Mouse (Mus musculus) hindbrain, embryonic 13.5 days (tissue): ENCODE measurements at regions not wholly inside any gene's neighbourhood (a gene's known extent, or its start where the extent isn't known, plus 50 kb on each side); places are given as distances from the start of the nearest gene placed in this dataset.

ENCODE experiments used
- ATAC-seq: fragments of 200-750 bp; cut with Nextera tagmentation; 2 replicates; pipeline ENCODE4 v1.8.0; 2017; ENCODE audit warnings: moderate TSS enrichment; ENCODE audit not compliant: low FRiP score
- H3K27ac ChIP-seq: fragments of 300-500 bp; sonication (generic); 2 replicates; pipeline ENCODE4 v1.5.1; 2015; ENCODE audit warnings: inconsistent platforms, mild to moderate bottlenecking, moderate library complexity
- H3K27me3 ChIP-seq: fragments of 300-500 bp; sonication (generic); 2 replicates; pipeline ENCODE4 v1.6.1; 2015; ENCODE audit warnings: mild to moderate bottlenecking, inconsistent platforms
- H3K36me3 ChIP-seq: fragments of 300-500 bp; sonication (generic); 2 replicates; pipeline ENCODE4 v1.6.1; 2015; ENCODE audit warnings: mild to moderate bottlenecking, inconsistent platforms
- H3K4me1 ChIP-seq: fragments of 300-500 bp; sonication (generic); replicated peaks from 2 replicates; pipeline ENCODE4 v1.6.1; 2015; ENCODE audit warnings: inconsistent platforms
- H3K4me2 ChIP-seq: fragments of 300-500 bp; sonication (generic); 2 replicates; pipeline ENCODE4 v1.6.1; 2015; ENCODE audit warnings: inconsistent platforms, mild to moderate bottlenecking, moderate library complexity
- H3K4me3 ChIP-seq: fragments of 300-500 bp; sonication (generic); 2 replicates; pipeline ENCODE4 v1.5.1; 2015; ENCODE audit warnings: mild to moderate bottlenecking, inconsistent platforms
- H3K9ac ChIP-seq: fragments of 300-500 bp; sonication (generic); 2 replicates; pipeline ENCODE4 v1.6.1; 2015; ENCODE audit warnings: mild to moderate bottlenecking, inconsistent platforms
- H3K9me3 ChIP-seq: fragments of 300-500 bp; sonication (generic); 2 replicates; pipeline ENCODE4 v1.6.1; 2016; ENCODE audit warnings: inconsistent platforms
- WGBS: fragments of 180-500 bp; shearing (Covaris S2); methylation state at CpG from one replicate; pipeline ENCODE4 v1.1.7; 2015; 5-methylcytosine and 5-hydroxymethylcytosine counted together

GRCm38 (mm10) chr12:58901931-58902330, 109.9 kb downstream of the Sec23a start:
- ATAC-seq = no peak
- H3K4me3 ChIP-seq = no peak overlapping the region
- no peak overlapping the region for H3K27ac ChIP-seq
- H3K9me3 ChIP-seq = no peaks in the 10 kb centered on the region
- no peak overlapping the region for H3K4me2 ChIP-seq
- no peaks in the 10 kb centered on the region for H3K4me1 ChIP-seq
- no peak overlapping the region for H3K9ac ChIP-seq
- H3K36me3 ChIP-seq = no peaks in the 10 kb centered on the region
- WGBS = 87% methylated on average over 3 of the region's 3 CpGs
- no peaks in the 10 kb centered on the region for H3K27me3 ChIP-seq

GRCm38 (mm10) chr12:58875808-58876207, 136.0 kb downstream of the Sec23a start:
- H3K9ac ChIP-seq = no peak overlapping the region
- no peaks in the 10 kb centered on the region for H3K4me1 ChIP-seq
- no peak for ATAC-seq
- no peak overlapping the region for H3K4me3 ChIP-seq
- H3K27me3 ChIP-seq = no peaks in the 10 kb centered on the region
- H3K4me2 ChIP-seq = no peak overlapping the region
- H3K27ac ChIP-seq = no peak overlapping the region
- H3K36me3 ChIP-seq = no peaks in the 10 kb centered on the region
- H3K9me3 ChIP-seq = no peaks in the 10 kb centered on the region
- 82% methylated on average over 2 of the region's 2 CpGs for WGBS

GRCm38 (mm10) chr12:58872465-58872864, 139.4 kb downstream of the Sec23a start:
- Histone ChIP-seq H3K36me3 (no peaks in the 10 kb centered on the region), H3K4me2 (no peak overlapping the region), H3K27ac (no peak overlapping the region), H3K9me3 (no peaks in the 10 kb centered on the region), H3K27me3 (no peaks in the 10 kb centered on the region), H3K4me1 (no peaks in the 10 kb centered on the region), H3K4me3 (no peak overlapping the region), H3K9ac (no peak overlapping the region)
- ATAC-seq = peak; percentile 13; the same call in 1 of the 2 replicates

- Histone ChIP-seq H3K4me1 (no peaks in the 10 kb centered on the region), H3K9ac (no peak overlapping the region), H3K4me2 (no peak overlapping the region), H3K9me3 (no peaks in the 10 kb centered on the region), H3K27me3 (no peaks in the 10 kb centered on the region), H3K36me3 (no peaks in the 10 kb centered on the region), H3K27ac (no peak overlapping the region), H3K4me3 (no peak overlapping the region)
- ATAC-seq = no peak
- 76% methylated on average over 2 of the region's 2 CpGs for WGBS
Measured at GRCm38 (mm10) chr12:58856498-58856897, 155.3 kb downstream of the Sec23a start.

GRCm38 (mm10) chr12:58851677-58852385, 160.0 kb downstream of the Sec23a start:
- WGBS = 72% methylated on average over 6 of the region's 6 CpGs
- ATAC-seq = 0 out of 2 replicates have a peak, but pooled peaks have one; percentile 28
- no peak overlapping the region for H3K27ac ChIP-seq
- H3K4me2 ChIP-seq = no peak overlapping the region
- no peaks in the 10 kb centered on the region for H3K36me3 ChIP-seq
- H3K4me1 ChIP-seq = no peaks in the 10 kb centered on the region
- H3K9me3 ChIP-seq = no peaks in the 10 kb centered on the region
- H3K4me3 ChIP-seq = no peak overlapping the region
- H3K27me3 ChIP-seq = no peaks in the 10 kb centered on the region
- H3K9ac ChIP-seq = no peak overlapping the region

- Histone ChIP-seq H3K4me2 (no peak overlapping the region), H3K4me3 (no peak overlapping the region), H3K9me3 (no peaks in the 10 kb centered on the region), H3K9ac (no peak overlapping the region), H3K27me3 (no peaks in the 10 kb centered on the region), H3K4me1 (no peaks in the 10 kb centered on the region), H3K27ac (no peak overlapping the region), H3K36me3 (no peaks in the 10 kb centered on the region)
- no peak for ATAC-seq
- 59% methylated on average over 1 of the region's 1 CpGs for WGBS
Measured at GRCm38 (mm10) chr12:58829656-58830055, 182.2 kb downstream of the Sec23a start.

- Histone ChIP-seq H3K36me3 (no peaks in the 10 kb centered on the region), H3K4me2 (no peak overlapping the region), H3K27ac (no peak overlapping the region), H3K4me1 (no peaks in the 10 kb centered on the region), H3K27me3 (no peaks in the 10 kb centered on the region), H3K9ac (no peak overlapping the region), H3K4me3 (no peak overlapping the region), H3K9me3 (no peaks in the 10 kb centered on the region)
- no peak for ATAC-seq
Measured at GRCm38 (mm10) chr12:58827864-58828263, 184.0 kb downstream of the Sec23a start.

- no peaks in the 10 kb centered on the region for H3K4me1 ChIP-seq
- no peaks in the 10 kb centered on the region for H3K27me3 ChIP-seq
- ATAC-seq = no peak
- H3K27ac ChIP-seq = no peak overlapping the region
- H3K4me3 ChIP-seq = no peak overlapping the region
- H3K4me2 ChIP-seq = no peak overlapping the region
- H3K36me3 ChIP-seq = no peaks in the 10 kb centered on the region
- H3K9me3 ChIP-seq = no peaks in the 10 kb centered on the region
- H3K9ac ChIP-seq = no peak overlapping the region
- WGBS = 91% methylated on average over 7 of the region's 7 CpGs
Measured at GRCm38 (mm10) chr12:58825139-58825921, 186.5 kb downstream of the Sec23a start.

- no peak overlapping the region for H3K4me2 ChIP-seq
- H3K9me3 ChIP-seq = no peaks in the 10 kb centered on the region
- H3K4me1 ChIP-seq = no peaks in the 10 kb centered on the region
- H3K27ac ChIP-seq = no peak overlapping the region
- H3K27me3 ChIP-seq = no peaks in the 10 kb centered on the region
- H3K9ac ChIP-seq = no peak overlapping the region
- WGBS = 78% methylated on average over 3 of the region's 3 CpGs
- H3K4me3 ChIP-seq = no peak overlapping the region
- no peak for ATAC-seq
- H3K36me3 ChIP-seq = no peaks in the 10 kb centered on the region
Measured at GRCm38 (mm10) chr12:58822971-58823370, 188.8 kb downstream of the Sec23a start.

GRCm38 (mm10) chr12:58804068-58804467, 207.7 kb downstream of the Sec23a start:
- H3K9me3 ChIP-seq = no peaks in the 10 kb centered on the region
- no peak overlapping the region for H3K4me3 ChIP-seq
- no peak overlapping the region for H3K27ac ChIP-seq
- no peak overlapping the region for H3K4me2 ChIP-seq
- no peaks in the 10 kb centered on the region for H3K27me3 ChIP-seq
- 44% methylated on average over 6 of the region's 6 CpGs for WGBS
- ATAC-seq = peak; percentile 78
- no peaks in the 10 kb centered on the region for H3K36me3 ChIP-seq
- 0 out of 2 replicates have a peak, but pooled peaks cover 4% of the 10 kb centered on the region for H3K4me1 ChIP-seq
- H3K9ac ChIP-seq = no peak overlapping the region

- Histone ChIP-seq H3K4me1 (0 out of 2 replicates have a peak, but pooled peaks cover 4% of the 10 kb centered on the region), H3K36me3 (no peaks in the 10 kb centered on the region), H3K4me3 (no peak overlapping the region), H3K27ac (no peak overlapping the region), H3K9ac (no peak overlapping the region), H3K9me3 (no peaks in the 10 kb centered on the region), H3K4me2 (no peak overlapping the region), H3K27me3 (no peaks in the 10 kb centered on the region)
- 50% methylated on average over 4 of the region's 4 CpGs for WGBS
- ATAC-seq = peak; percentile 80; the same call in 1 of the 2 replicates
Measured at GRCm38 (mm10) chr12:58802410-58802809, 209.4 kb downstream of the Sec23a start.
